Mouse (Mus musculus) embryonic facial prominence, embryonic 12.5 days (tissue): ENCODE data around the gene Hist2h2bb. TPM values are rescaled to one million over a fixed set of nuclear protein-coding genes. Genes with fewer than 3 reads are reported as not detected.
"Not testable (repeated sequence)": the region's sequence is repeated elsewhere in the genome, so short reads cannot be mapped to it uniquely, and the experiment has no call there.

Source experiments
- ATAC-seq: fragments of 200-750 bp; cut with Nextera tagmentation; 2 replicates; pipeline ENCODE4 v1.8.0; 2017; ENCODE audit not compliant: insufficient number of reproducible peaks, insufficient read depth, low FRiP score, low TSS enrichment
- H3K27ac ChIP-seq: fragments of 300-500 bp; sonication (generic); 2 replicates; pipeline ENCODE4 v1.5.1; 2016; ENCODE audit warnings: mild to moderate bottlenecking
- H3K27me3 ChIP-seq: fragments of 300-500 bp; sonication (generic); 2 replicates; pipeline ENCODE4 v1.6.1; 2016; ENCODE audit warnings: mild to moderate bottlenecking, moderate library complexity
- H3K36me3 ChIP-seq: fragments of 300-500 bp; sonication (generic); 2 replicates; pipeline ENCODE4 v1.6.1; 2016; ENCODE audit warnings: mild to moderate bottlenecking
- H3K4me1 ChIP-seq: fragments of 300-500 bp; sonication (generic); 2 replicates; pipeline ENCODE4 v1.6.1; 2016
- H3K4me2 ChIP-seq: fragments of 300-500 bp; sonication (generic); replicated peaks from 2 replicates; pipeline ENCODE4 v1.6.1; 2016; ENCODE audit warnings: mild to moderate bottlenecking, moderate library complexity
- H3K4me3 ChIP-seq: fragments of 300-500 bp; sonication (generic); 2 replicates; pipeline ENCODE4 v1.5.1; 2016; ENCODE audit warnings: mild to moderate bottlenecking
- H3K9ac ChIP-seq: fragments of 300-500 bp; sonication (generic); 2 replicates; pipeline ENCODE4 v1.6.1; 2016; ENCODE audit warnings: mild to moderate bottlenecking, moderate library complexity
- H3K9me3 ChIP-seq: fragments of 300-500 bp; sonication (generic); 2 replicates; pipeline ENCODE4 v1.6.1; 2016; ENCODE audit warnings: mild to moderate bottlenecking, moderate library complexity
- WGBS: fragments of 180-500 bp; shearing (Covaris S2); methylation state at CpG from one replicate; pipeline ENCODE4 v1.1.7; 2016; 5-methylcytosine and 5-hydroxymethylcytosine counted together
- polyA plus RNA-seq: library from polyadenylated mRNA; unstranded; fragments of >200 nt; fragmentation: Nextera tagmentation; extraction: Ambion mirVana; gene quantifications from 2 replicates; pipeline ENCODE4 v1.2.1, GENCODE M21; 2016

Gene Hist2h2bb
- polyA plus RNA-seq, 1 experiment from 2014 or later, result 22.1 TPM

- H3K27ac ChIP-seq, result peak within 1 kb of the TSS; percentile 97
- peak within 1 kb of the TSS; percentile 61 for H3K9ac ChIP-seq
- H3K27me3 ChIP-seq, H3K9me3 ChIP-seq, H3K36me3 ChIP-seq: not testable (repeated sequence)
- WGBS, result under 1% methylated on average over 38 of the region's 88 CpGs
- peaks cover 29% of the 10 kb centered on the region for H3K4me1 ChIP-seq
- H3K4me2 ChIP-seq, result peak within 1 kb of the TSS; percentile 49
- peak within 1 kb of the TSS; percentile 40 for H3K4me3 ChIP-seq
- peak; percentile 85 for ATAC-seq
Observed at GRCm38 (mm10) chr3:96245003-96245886, 24.3 kb upstream of the Hist2h2bb start, which contains the start of gene Hist2h2aa1. Hist2h2aa1 (plus strand) TSS chr3:96245497.

GRCm38 (mm10) chr3:96246018-96246417 is 23.5 kb upstream of the Hist2h2bb start:
- under 1% methylated on average over 10 of the region's 21 CpGs for WGBS
- Histone ChIP-seq H3K4me1 (peaks cover 29% of the 10 kb centered on the region), H3K4me3 (peak overlapping the region; percentile 34), H3K27ac (peak overlapping the region; percentile 74; the same call in 1 of the 2 replicates)
- peak; percentile 12 for ATAC-seq
- not testable (repeated sequence) for H3K27me3 ChIP-seq, H3K36me3 ChIP-seq, H3K4me2 ChIP-seq, H3K9ac ChIP-seq, H3K9me3 ChIP-seq

GRCm38 (mm10) chr3:96246427-96246856 is 23.1 kb upstream of the Hist2h2bb start, which contains the start of gene Hist2h3c1:
Hist2h3c1 (plus strand) TSS chr3:96246685.
- Histone ChIP-seq H3K4me2 (peak within 1 kb of the TSS; percentile 50), H3K9ac (peak within 1 kb of the TSS; percentile 52), H3K4me1 (peaks cover 29% of the 10 kb centered on the region), H3K4me3 (peak within 1 kb of the TSS; percentile 39), H3K27ac (peak within 1 kb of the TSS; percentile 74)
- not testable (repeated sequence) for H3K9me3 ChIP-seq, H3K36me3 ChIP-seq, H3K27me3 ChIP-seq
- ATAC-seq, result peak; percentile 92
- no CpG with 5 or more reads among the region's 47 CpGs for WGBS

GRCm38 (mm10) chr3:96247356-96248140 is 22.0 kb upstream of the Hist2h2bb start:
- Histone ChIP-seq H3K27me3 (no peaks in the 10 kb centered on the region), H3K4me3 (peak overlapping the region; percentile 39), H3K9me3 (no peaks in the 10 kb centered on the region), H3K36me3 (no peaks in the 10 kb centered on the region), H3K4me1 (peaks cover 27% of the 10 kb centered on the region), H3K27ac (peak overlapping the region; percentile 70), H3K9ac (peak overlapping the region; percentile 52), H3K4me2 (peak overlapping the region; percentile 50)
- ATAC-seq, result no peak
- 2% methylated on average over 11 of the region's 11 CpGs for WGBS

- H3K4me2 ChIP-seq, result peak overlapping the region; percentile 50
- 54% methylated on average over 6 of the region's 6 CpGs for WGBS
- H3K27me3 ChIP-seq, result no peaks in the 10 kb centered on the region
- H3K4me3 ChIP-seq, result peak overlapping the region; percentile 39
- H3K9me3 ChIP-seq, result no peaks in the 10 kb centered on the region
- no peak for ATAC-seq
- H3K9ac ChIP-seq, result peak overlapping the region; percentile 52
- peak overlapping the region; percentile 70 for H3K27ac ChIP-seq
- no peaks in the 10 kb centered on the region for H3K36me3 ChIP-seq
- H3K4me1 ChIP-seq, result peaks cover 27% of the 10 kb centered on the region
Observed at GRCm38 (mm10) chr3:96248141-96249033, 21.2 kb upstream of the Hist2h2bb start.

GRCm38 (mm10) chr3:96249034-96249345 is 20.6 kb upstream of the Hist2h2bb start:
- 0 out of 2 replicates have a peak overlapping the region, but pooled peaks have one; percentile 15 for H3K9ac ChIP-seq
- 55% methylated on average over 4 of the region's 4 CpGs for WGBS
- H3K36me3 ChIP-seq, result no peaks in the 10 kb centered on the region
- H3K4me1 ChIP-seq, result peaks cover 24% of the 10 kb centered on the region
- no peaks in the 10 kb centered on the region for H3K27me3 ChIP-seq
- peak overlapping the region; percentile 39; the same call in 1 of the 2 replicates for H3K4me3 ChIP-seq
- no peak for ATAC-seq
- H3K27ac ChIP-seq, result 0 out of 2 replicates have a peak overlapping the region, but pooled peaks have one; percentile 63
- peak overlapping the region; percentile 50 for H3K4me2 ChIP-seq
- no peaks in the 10 kb centered on the region for H3K9me3 ChIP-seq

GRCm38 (mm10) chr3:96250890-96251289 is 18.7 kb upstream of the Hist2h2bb start:
- ATAC-seq, result no peak
- 55% methylated on average over 3 of the region's 3 CpGs for WGBS
- H3K27ac ChIP-seq, result no peak overlapping the region

GRCm38 (mm10) chr3:96251787-96252186 is 17.8 kb upstream of the Hist2h2bb start:
- 92% methylated on average over 3 of the region's 3 CpGs for WGBS
- H3K4me2 ChIP-seq, result no peak overlapping the region
- H3K9me3 ChIP-seq, result no peaks in the 10 kb centered on the region
- no peak overlapping the region for H3K9ac ChIP-seq
- H3K27ac ChIP-seq, result no peak overlapping the region
- H3K4me3 ChIP-seq, result no peak overlapping the region
- ATAC-seq, result no peak
- peaks cover 16% of the 10 kb centered on the region for H3K4me1 ChIP-seq
- H3K27me3 ChIP-seq, result no peaks in the 10 kb centered on the region
- H3K36me3 ChIP-seq, result no peaks in the 10 kb centered on the region

More at GRCm38 (mm10) chr3:96250890-96251289, 18.7 kb upstream of the Hist2h2bb start:
- H3K4me3 ChIP-seq, result no peak overlapping the region
- H3K36me3 ChIP-seq, result no peaks in the 10 kb centered on the region
- peaks cover 16% of the 10 kb centered on the region for H3K4me1 ChIP-seq
- H3K4me2 ChIP-seq, result no peak overlapping the region
- H3K9me3 ChIP-seq, result no peaks in the 10 kb centered on the region
- no peak overlapping the region for H3K9ac ChIP-seq
- no peaks in the 10 kb centered on the region for H3K27me3 ChIP-seq

GRCm38 (mm10) chr3:96254683-96255355 is 14.7 kb upstream of the Hist2h2bb start:
- Histone ChIP-seq H3K4me2 (no peak overlapping the region; the same call in 1 of the 2 replicates), H3K4me3 (no peak overlapping the region), H3K27me3 (no peaks in the 10 kb centered on the region), H3K27ac (no peak overlapping the region), H3K9ac (no peak overlapping the region), H3K9me3 (no peaks in the 10 kb centered on the region), H3K36me3 (no peaks in the 10 kb centered on the region), H3K4me1 (no peaks in the 10 kb centered on the region)
- WGBS, result 51% methylated on average over 10 of the region's 10 CpGs
- no peak for ATAC-seq

- Histone ChIP-seq H3K9me3 (no peaks in the 10 kb centered on the region), H3K4me2 (no peak overlapping the region), H3K9ac (no peak overlapping the region), H3K36me3 (no peaks in the 10 kb centered on the region), H3K27ac (no peak overlapping the region), H3K4me3 (no peak overlapping the region), H3K4me1 (no peaks in the 10 kb centered on the region), H3K27me3 (no peaks in the 10 kb centered on the region)
- 75% methylated on average over 5 of the region's 5 CpGs for WGBS
- ATAC-seq, result no peak
Observed at GRCm38 (mm10) chr3:96255926-96256593, 13.5 kb upstream of the Hist2h2bb start.
